Mouse (Mus musculus): ENCODE results near the gene Opcml. TPM values are rescaled to one million over a fixed set of nuclear protein-coding genes. Genes with fewer than 3 reads are reported as not detected.

Gene Opcml
- polyA plus RNA-seq, 1 experiment from 2014 or later, result 1.6 TPM

DNA sequence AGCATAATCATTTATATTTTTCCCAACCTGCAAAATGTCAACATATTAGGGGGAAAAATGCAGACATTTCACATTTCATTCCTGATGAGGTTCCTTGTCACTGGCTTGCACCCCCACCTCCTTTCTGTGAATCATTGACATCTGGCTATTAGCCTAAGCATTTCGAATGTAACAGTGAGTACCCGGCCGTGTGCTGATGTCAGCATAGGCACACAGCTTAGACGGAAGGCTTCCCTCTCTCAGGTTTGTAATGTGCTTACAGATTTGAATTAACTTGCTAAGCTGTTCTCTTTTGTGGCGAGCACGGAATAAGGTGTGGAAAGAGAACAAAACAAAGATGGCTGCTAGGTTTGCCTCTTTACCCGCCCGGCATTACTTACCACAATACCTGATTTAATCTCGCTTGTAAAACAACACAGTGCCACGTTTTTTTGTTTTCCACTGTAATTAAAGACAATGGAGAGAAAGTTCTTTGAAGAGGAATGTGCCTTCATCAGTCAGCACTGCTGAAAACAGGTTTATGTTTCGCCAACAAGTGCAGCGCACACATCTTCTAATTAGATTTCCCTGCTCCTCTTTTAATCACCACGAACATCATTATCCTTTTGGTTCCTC is 1121.1 kb downstream of the Opcml start:
- 69% methylated on average over 13 of the region's 13 CpGs for WGBS
- ATAC-seq (replicated peaks; ENCODE audit: low FRiP score), result no peak
- Histone ChIP-seq H3K27me3 (replicated peaks; ENCODE audit: control insufficient read depth, insufficient read depth, low read length) (no peaks in the 10 kb centered on the region), H3K27ac (ENCODE audit: low read depth, low read length) (no peak overlapping the region), H3K4me2 (no peak overlapping the region), H3K36me3 (ENCODE audit: control insufficient read depth, insufficient read depth, low read length) (no peaks in the 10 kb centered on the region), H3K4me1 (replicated peaks; ENCODE audit: control insufficient read depth, insufficient read depth, low read length) (no peaks in the 10 kb centered on the region), H3K4me3 (ENCODE audit: low read depth, low read length) (no peak overlapping the region), H3K9ac (ENCODE audit: low read depth, low read length) (no peak overlapping the region), H3K9me3 (ENCODE audit: control insufficient read depth, low read length) (no peaks in the 10 kb centered on the region)
- DNase-seq (ENCODE audit: low spot score), result no peak

DNA sequence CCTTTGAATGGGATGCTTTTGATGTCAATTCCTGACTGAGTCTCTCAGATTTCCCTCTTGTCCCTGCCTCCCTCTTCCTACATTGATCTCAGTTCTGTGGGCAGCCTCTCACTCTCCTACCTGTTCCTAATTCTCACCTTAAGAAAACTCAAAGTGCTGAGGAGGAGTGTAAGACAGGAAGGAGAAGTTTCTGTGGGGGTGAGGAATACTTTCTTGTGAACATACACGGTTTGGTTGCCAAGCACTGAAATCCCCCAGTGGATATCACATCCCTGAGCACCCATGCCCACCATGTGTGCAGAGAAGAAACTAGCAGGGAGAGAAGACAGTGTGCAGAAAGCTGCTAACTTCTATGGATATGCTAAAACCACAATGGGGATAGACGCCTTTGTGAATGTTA is 1141.5 kb downstream of the Opcml start:
- H3K36me3 ChIP-seq (ENCODE audit: control insufficient read depth, insufficient read depth, low read length), result no peaks in the 10 kb centered on the region
- H3K27me3 ChIP-seq (replicated peaks; ENCODE audit: control insufficient read depth, insufficient read depth, low read length), result no peaks in the 10 kb centered on the region
- no peaks in the 10 kb centered on the region for H3K4me1 ChIP-seq (replicated peaks; ENCODE audit: control insufficient read depth, insufficient read depth, low read length)
- no peak overlapping the region for H3K27ac ChIP-seq (ENCODE audit: low read depth, low read length)
- DNase-seq (ENCODE audit: low spot score) (no peak), ATAC-seq (replicated peaks; ENCODE audit: low FRiP score) (no peak)
- 71% methylated on average over 2 of the region's 2 CpGs for WGBS
- no peak overlapping the region for H3K4me3 ChIP-seq (ENCODE audit: low read depth, low read length)
- H3K9ac ChIP-seq (ENCODE audit: low read depth, low read length), result no peak overlapping the region
- H3K4me2 ChIP-seq, result no peak overlapping the region
- no peaks in the 10 kb centered on the region for H3K9me3 ChIP-seq (ENCODE audit: control insufficient read depth, low read length)

DNA sequence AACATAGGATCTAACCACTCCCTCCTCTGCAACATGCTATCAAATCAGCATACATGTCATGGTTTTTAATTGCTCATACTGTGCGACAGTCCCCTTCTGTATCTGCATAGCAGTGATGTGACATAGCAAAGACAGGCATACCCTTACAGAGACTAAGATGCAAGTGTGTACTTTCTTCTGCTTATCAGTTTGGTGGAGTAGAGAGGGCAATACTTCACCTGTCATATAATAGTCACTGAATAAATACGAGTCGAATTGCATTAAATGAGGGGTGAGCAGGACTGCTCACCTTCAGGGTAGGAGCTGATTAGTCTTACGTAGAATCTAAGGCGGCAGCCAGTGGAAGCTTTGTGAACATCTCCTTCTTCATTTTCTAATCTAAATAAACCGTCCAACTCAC is 1146.6 kb downstream of the Opcml start:
- H3K4me1 ChIP-seq (replicated peaks; ENCODE audit: control insufficient read depth, insufficient read depth, low read length), result no peaks in the 10 kb centered on the region
- H3K4me3 ChIP-seq (ENCODE audit: low read depth, low read length), result no peak overlapping the region
- H3K27ac ChIP-seq (ENCODE audit: low read depth, low read length), result no peak overlapping the region
- ATAC-seq (replicated peaks; ENCODE audit: low FRiP score) (no peak), DNase-seq (ENCODE audit: low spot score) (no peak)
- 62% methylated on average over 6 of the region's 6 CpGs for WGBS
- no peaks in the 10 kb centered on the region for H3K27me3 ChIP-seq (replicated peaks; ENCODE audit: control insufficient read depth, insufficient read depth, low read length)
- H3K9ac ChIP-seq (ENCODE audit: low read depth, low read length), result no peak overlapping the region
- H3K9me3 ChIP-seq (ENCODE audit: control insufficient read depth, low read length), result no peaks in the 10 kb centered on the region
- H3K36me3 ChIP-seq (ENCODE audit: control insufficient read depth, insufficient read depth, low read length), result no peaks in the 10 kb centered on the region
- H3K4me2 ChIP-seq, result no peak overlapping the region

DNA sequence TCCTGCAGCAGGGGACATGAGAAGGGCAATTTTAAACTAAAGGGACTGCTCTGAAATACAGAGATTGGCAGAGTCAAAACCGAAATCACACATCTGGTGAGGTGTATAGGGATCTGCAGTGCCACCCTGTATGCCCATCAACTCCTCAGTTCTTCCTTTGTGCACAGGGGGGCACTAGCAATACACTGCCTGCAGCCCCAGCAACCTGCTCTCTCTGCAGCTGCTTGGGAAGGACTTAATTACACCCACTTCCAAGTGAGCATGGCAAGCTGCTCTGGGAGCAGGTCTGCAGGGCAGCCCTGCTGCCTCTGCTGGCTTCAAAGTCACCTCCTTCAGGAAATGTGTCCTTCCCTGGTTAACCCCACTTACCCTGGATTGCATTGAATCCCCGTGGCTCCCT is 1147.4 kb downstream of the Opcml start:
- DNase-seq (ENCODE audit: low spot score) (no peak), ATAC-seq (replicated peaks; ENCODE audit: low FRiP score) (no peak)
- Histone ChIP-seq H3K36me3 (ENCODE audit: control insufficient read depth, insufficient read depth, low read length) (no peaks in the 10 kb centered on the region), H3K27ac (ENCODE audit: low read depth, low read length) (no peak overlapping the region), H3K27me3 (replicated peaks; ENCODE audit: control insufficient read depth, insufficient read depth, low read length) (no peaks in the 10 kb centered on the region), H3K4me1 (replicated peaks; ENCODE audit: control insufficient read depth, insufficient read depth, low read length) (no peaks in the 10 kb centered on the region), H3K9me3 (ENCODE audit: control insufficient read depth, low read length) (no peaks in the 10 kb centered on the region), H3K4me2 (no peak overlapping the region), H3K4me3 (ENCODE audit: low read depth, low read length) (no peak overlapping the region), H3K9ac (ENCODE audit: low read depth, low read length) (no peak overlapping the region)
- WGBS, result 48% methylated on average over 2 of the region's 2 CpGs

DNA sequence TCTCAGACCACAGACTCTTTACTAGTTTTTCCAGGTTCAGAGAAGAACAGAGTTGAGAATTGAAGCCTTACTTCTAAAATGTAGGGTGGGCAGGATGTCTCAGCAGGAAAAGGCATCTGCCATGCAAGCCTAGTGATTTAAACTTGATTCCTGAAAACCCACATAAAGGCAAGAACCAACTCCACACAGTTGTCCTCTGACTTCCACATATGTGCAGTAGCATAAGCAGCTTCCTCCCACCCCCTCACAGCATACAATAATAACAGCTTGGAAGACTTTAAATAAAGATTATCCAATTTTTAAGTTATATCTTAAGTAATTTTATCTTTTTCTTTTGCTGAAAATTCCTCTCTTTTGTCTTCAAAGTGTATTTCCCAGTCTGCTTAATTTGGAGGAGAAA is 1150.3 kb downstream of the Opcml start:
- Histone ChIP-seq H3K4me3 (ENCODE audit: low read depth, low read length) (no peak overlapping the region), H3K9me3 (ENCODE audit: control insufficient read depth, low read length) (no peaks in the 10 kb centered on the region), H3K9ac (ENCODE audit: low read depth, low read length) (no peak overlapping the region), H3K4me1 (replicated peaks; ENCODE audit: control insufficient read depth, insufficient read depth, low read length) (no peaks in the 10 kb centered on the region), H3K36me3 (ENCODE audit: control insufficient read depth, insufficient read depth, low read length) (no peaks in the 10 kb centered on the region), H3K27me3 (replicated peaks; ENCODE audit: control insufficient read depth, insufficient read depth, low read length) (no peaks in the 10 kb centered on the region), H3K4me2 (no peak overlapping the region), H3K27ac (ENCODE audit: low read depth, low read length) (no peak overlapping the region)
- no peak for DNase-seq (ENCODE audit: low spot score)
- ATAC-seq (replicated peaks; ENCODE audit: low FRiP score), result no peak

DNA sequence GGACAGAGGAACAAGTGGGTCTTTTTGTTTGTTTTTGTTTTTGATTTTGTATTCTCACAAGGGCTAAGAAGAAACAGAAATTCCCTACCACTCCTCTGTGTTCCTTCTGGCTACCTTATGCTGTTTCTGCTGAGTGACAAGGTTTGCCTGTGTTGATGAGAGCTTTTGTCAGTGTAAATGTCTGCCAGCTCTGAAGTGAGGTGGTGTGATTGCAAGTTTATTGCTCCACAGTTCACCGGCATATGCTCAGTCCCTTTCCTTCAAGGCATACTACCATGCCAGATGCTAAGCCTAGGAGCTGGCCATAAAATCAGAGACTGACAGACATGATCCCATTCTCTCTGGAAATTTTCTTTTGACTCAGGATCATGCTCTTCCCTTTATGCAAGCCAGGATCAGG is 1178.9 kb downstream of the Opcml start:
- Histone ChIP-seq H3K27me3 (replicated peaks; ENCODE audit: control insufficient read depth, insufficient read depth, low read length) (no peaks in the 10 kb centered on the region), H3K4me1 (replicated peaks; ENCODE audit: control insufficient read depth, insufficient read depth, low read length) (no peaks in the 10 kb centered on the region)
- WGBS, result 71% methylated on average over 1 of the region's 1 CpGs

More for the DNA sequence above, 1178.9 kb downstream of the Opcml start:
- no peak overlapping the region for H3K27ac ChIP-seq (ENCODE audit: low read depth, low read length)
- no peak overlapping the region for H3K9ac ChIP-seq (ENCODE audit: low read depth, low read length)
- no peaks in the 10 kb centered on the region for H3K36me3 ChIP-seq (ENCODE audit: control insufficient read depth, insufficient read depth, low read length)
- DNase-seq (ENCODE audit: low spot score) (no peak), ATAC-seq (replicated peaks; ENCODE audit: low FRiP score) (no peak)
- no peak overlapping the region for H3K4me3 ChIP-seq (ENCODE audit: low read depth, low read length)
- no peaks in the 10 kb centered on the region for H3K9me3 ChIP-seq (ENCODE audit: control insufficient read depth, low read length)
- no peak overlapping the region for H3K4me2 ChIP-seq

Small RNA genes within 50 kb of the gene (microRNA-seq; reads per million reads assigned to microRNA genes)
- not detected for gene Gm44316 (ENCODE audit: borderline number of aligned reads)
